Mouse (Mus musculus) midbrain, embryonic 11.5 days (tissue): ENCODE measurements around the gene Scgb1b30. TPM values are rescaled to one million over a fixed set of nuclear protein-coding genes. Genes with fewer than 3 reads are reported as not detected.

Experiments used
- polyA plus RNA-seq: library from polyadenylated mRNA; unstranded; fragments of >200 nt; fragmentation: Nextera tagmentation; extraction: Ambion mirVana; gene quantifications from 2 replicates; pipeline ENCODE4 v1.2.1, GENCODE M21; 2014

Scgb1b30 gene
- polyA plus RNA-seq, 1 experiment from 2014 or later: not detected

Other genes with a start within 250 kb of the Scgb1b30 start
- gene Scgb2b26, start 150.4 kb upstream of the Scgb1b30 start, polyA plus RNA-seq: not detected in 2 replicates
- gene Scgb2b27, start 81.5 kb upstream of the Scgb1b30 start, polyA plus RNA-seq: not detected in 2 replicates
- gene Scgb1b27, start 73.9 kb upstream of the Scgb1b30 start, polyA plus RNA-seq: not detected in 2 replicates
- 2.7 and 2.9 TPM in 2 replicates for gene Wtip, start 37.8 kb downstream of the Scgb1b30 start, polyA plus RNA-seq
- gene Uba2, start 74.2 kb downstream of the Scgb1b30 start, polyA plus RNA-seq: 273 and 283 TPM in 2 replicates
- 63.0 and 68.3 TPM in 2 replicates for gene Pdcd2l, start 101.2 kb downstream of the Scgb1b30 start, polyA plus RNA-seq
- gene Gpi1, start 134.9 kb downstream of the Scgb1b30 start, polyA plus RNA-seq: 277 and 282 TPM in 2 replicates
- gene Gm6096, start 155.6 kb downstream of the Scgb1b30 start, polyA plus RNA-seq: 0.44 TPM in 1 of 2 replicates, not detected in the other
- gene 4931406P16Rik, start 218.1 kb downstream of the Scgb1b30 start, polyA plus RNA-seq: 27.4 and 29.8 TPM in 2 replicates